Mouse (Mus musculus): ENCODE measurements around the gene Barx2. TPM values are rescaled to one million over a fixed set of nuclear protein-coding genes. Genes with fewer than 3 reads are reported as not detected.

Gene Barx2
- polyA plus RNA-seq, 3 experiments from 2014 or later, result not detected

- no peak for ATAC-seq
These were observed 27.0 kb downstream of the Barx2 start for GRCm38 (mm10) chr9:31886258-31886657.

- ATAC-seq, result no peak
These were observed 30.9 kb downstream of the Barx2 start for GRCm38 (mm10) chr9:31882376-31882775.

GRCm38 (mm10) chr9:31875556-31875955 is 37.7 kb downstream of the Barx2 start:
- no peak for ATAC-seq

- ATAC-seq, result no peak
These were observed 39.0 kb downstream of the Barx2 start for GRCm38 (mm10) chr9:31874236-31874635.

- ATAC-seq, result no peak
These were observed 41.9 kb downstream of the Barx2 start for GRCm38 (mm10) chr9:31871410-31871809.

GRCm38 (mm10) chr9:31868823-31869460 is 44.3 kb downstream of the Barx2 start:
- ATAC-seq, result no peak

GRCm38 (mm10) chr9:31863830-31864229 is 49.4 kb downstream of the Barx2 start:
- ATAC-seq, result no peak

GRCm38 (mm10) chr9:31859446-31859845 is 53.8 kb downstream of the Barx2 start:
- ATAC-seq, result no peak

- ATAC-seq, result no peak
These were observed 54.4 kb downstream of the Barx2 start for GRCm38 (mm10) chr9:31858720-31859340.

GRCm38 (mm10) chr9:31857512-31857911 is 55.8 kb downstream of the Barx2 start:
- no peak for ATAC-seq

- ATAC-seq, result no peak
These were observed 56.8 kb downstream of the Barx2 start for GRCm38 (mm10) chr9:31856437-31856836.

- ATAC-seq, result no peak
These were observed 57.6 kb downstream of the Barx2 start for GRCm38 (mm10) chr9:31855668-31856067.

- ATAC-seq, result peak; percentile 28
These were observed 61.6 kb downstream of the Barx2 start for GRCm38 (mm10) chr9:31851710-31852109.

GRCm38 (mm10) chr9:31850706-31851105 is 62.6 kb downstream of the Barx2 start:
- no peak for ATAC-seq

- ATAC-seq, result no peak
These were observed 63.9 kb downstream of the Barx2 start for GRCm38 (mm10) chr9:31849387-31849786.

- no peak for ATAC-seq
These were observed 68.6 kb downstream of the Barx2 start for GRCm38 (mm10) chr9:31844614-31845013.

- ATAC-seq, result no peak
These were observed 72.0 kb downstream of the Barx2 start for GRCm38 (mm10) chr9:31841108-31841815.

GRCm38 (mm10) chr9:31840571-31840970 is 72.7 kb downstream of the Barx2 start:
- no peak for ATAC-seq

- no peak for ATAC-seq
These were observed 73.2 kb downstream of the Barx2 start for GRCm38 (mm10) chr9:31840037-31840436.

GRCm38 (mm10) chr9:31839106-31840027 is 73.9 kb downstream of the Barx2 start:
- ATAC-seq, result no peak

GRCm38 (mm10) chr9:31838047-31838446 is 75.2 kb downstream of the Barx2 start:
- ATAC-seq, result no peak

GRCm38 (mm10) chr9:31808753-31809152 is 104.5 kb downstream of the Barx2 start:
- ATAC-seq, result no peak

- no peak for ATAC-seq
These were observed 110.6 kb downstream of the Barx2 start for GRCm38 (mm10) chr9:31802641-31803040.
